Mouse (Mus musculus): Measurements from ENCODE around the gene Npas1.

Gene Npas1

GRCm38 (mm10) chr7:16468115-16468514 is 9.4 kb downstream of the Npas1 start:
- no peak for DNase-seq (ENCODE audit: low read depth)

GRCm38 (mm10) chr7:16466565-16466964 is 11.0 kb downstream of the Npas1 start:
- peak; percentile 81 for DNase-seq (ENCODE audit: low read depth)

GRCm38 (mm10) chr7:16465568-16465967 is 12.0 kb downstream of the Npas1 start:
- no peak for DNase-seq (ENCODE audit: low read depth)

- peak; percentile 87 for DNase-seq (ENCODE audit: low read depth)
Measured at GRCm38 (mm10) chr7:16465160-16465559, 12.4 kb downstream of the Npas1 start.

- DNase-seq (ENCODE audit: low read depth) = peak; percentile 87
Measured at GRCm38 (mm10) chr7:16463214-16463613, 14.3 kb downstream of the Npas1 start.

GRCm38 (mm10) chr7:16461705-16462104 is 15.8 kb downstream of the Npas1 start:
- no peak for DNase-seq (ENCODE audit: low read depth)

- DNase-seq (ENCODE audit: low read depth) = no peak
Measured at GRCm38 (mm10) chr7:16461151-16461550, 16.4 kb downstream of the Npas1 start.

- DNase-seq (ENCODE audit: low read depth) = no peak
Measured at GRCm38 (mm10) chr7:16460566-16460965, 17.0 kb downstream of the Npas1 start.

- DNase-seq (ENCODE audit: low read depth) = no peak
Measured at GRCm38 (mm10) chr7:16456289-16456688, 21.2 kb downstream of the Npas1 start.

- no peak for DNase-seq (ENCODE audit: low read depth)
Measured at GRCm38 (mm10) chr7:16455016-16455415, 22.5 kb downstream of the Npas1 start.

- DNase-seq (ENCODE audit: low read depth) = peak; percentile 78
Measured at GRCm38 (mm10) chr7:16453118-16453711, 24.3 kb downstream of the Npas1 start.

- peak; percentile 94 for DNase-seq (ENCODE audit: low read depth)
Measured at GRCm38 (mm10) chr7:16452587-16453073, 24.9 kb downstream of the Npas1 start, which contains the start of gene Tmem160. TSS of gene Tmem160 (plus strand) at chr7:16452779.

- no peak for DNase-seq (ENCODE audit: low read depth)
Measured at GRCm38 (mm10) chr7:16451656-16452055, 25.9 kb downstream of the Npas1 start.

- DNase-seq (ENCODE audit: low read depth) = peak; percentile 72
Measured at GRCm38 (mm10) chr7:16441241-16441640, 36.3 kb downstream of the Npas1 start.

- DNase-seq (ENCODE audit: low read depth) = no peak
Measured at GRCm38 (mm10) chr7:16435088-16435487, 42.4 kb downstream of the Npas1 start.

GRCm38 (mm10) chr7:16433352-16433971 is 44.1 kb downstream of the Npas1 start:
- no peak for DNase-seq (ENCODE audit: low read depth)

- peak; percentile 78 for DNase-seq (ENCODE audit: low read depth)
Measured at GRCm38 (mm10) chr7:16426129-16426729, 51.3 kb downstream of the Npas1 start.

GRCm38 (mm10) chr7:16425721-16426120 is 51.8 kb downstream of the Npas1 start:
- no peak for DNase-seq (ENCODE audit: low read depth)

- DNase-seq (ENCODE audit: low read depth) = no peak
Measured at GRCm38 (mm10) chr7:16423731-16424130, 53.8 kb downstream of the Npas1 start.

GRCm38 (mm10) chr7:16422222-16422856 is 55.2 kb downstream of the Npas1 start:
- no peak for DNase-seq (ENCODE audit: low read depth)

GRCm38 (mm10) chr7:16420493-16421118 is 56.9 kb downstream of the Npas1 start:
- no peak for DNase-seq (ENCODE audit: low read depth)

- peak; percentile 39 for DNase-seq (ENCODE audit: low read depth)
Measured at GRCm38 (mm10) chr7:16418713-16419112, 58.8 kb downstream of the Npas1 start.
